Mouse (Mus musculus) gastrocnemius, adult 18-20 months (tissue): ENCODE data around the gene Tas2r143. TPM values are rescaled to one million over a fixed set of nuclear protein-coding genes. Genes with fewer than 3 reads are reported as not detected.

Source experiments
- DNase-seq: peaks from one replicate; pipeline ENCODE4 v3.0.0; 2021; ENCODE audit warnings: low spot score
- long read RNA-seq, 2 experiments: library from polyadenylated mRNA; stranded (forward); transcript quantifications; one replicate each; pipeline ENCODE4 v2.0.0; 2021
- total RNA-seq, 2 experiments: library from RNA; stranded (reverse); gene quantifications; 2 replicates each; pipeline ENCODE4 v1.2.3; 2021

Gene Tas2r143
- not detected for total RNA-seq
- long read RNA-seq, experiment 1, result 0 reads
- long read RNA-seq, experiment 2, result 0 reads

GRCm38 (mm10) chr6:42399938-42400337, at the start of gene Tas2r143:
Gene Tas2r143 (plus strand): TSS chr6:42400238.
- no peak for DNase-seq

GRCm38 (mm10) chr6:42350968-42351775, 48.9 kb upstream of the Tas2r143 start:
- DNase-seq, result no peak

GRCm38 (mm10) chr6:42351776-42352485, 48.1 kb upstream of the Tas2r143 start:
- DNase-seq, result no peak

- DNase-seq, result no peak
Observed at GRCm38 (mm10) chr6:42352486-42352846, 47.6 kb upstream of the Tas2r143 start.

- DNase-seq, result no peak
Observed at GRCm38 (mm10) chr6:42353180-42353579, 46.9 kb upstream of the Tas2r143 start.

GRCm38 (mm10) chr6:42354076-42355019, 45.7 kb upstream of the Tas2r143 start:
- peak; percentile 64 for DNase-seq

- no peak for DNase-seq
Observed at GRCm38 (mm10) chr6:42355366-42355765, 44.7 kb upstream of the Tas2r143 start.

- no peak for DNase-seq
Observed at GRCm38 (mm10) chr6:42355794-42356600, 44.0 kb upstream of the Tas2r143 start.

- DNase-seq, result no peak
Observed at GRCm38 (mm10) chr6:42356913-42357312, 43.1 kb upstream of the Tas2r143 start.

GRCm38 (mm10) chr6:42357901-42358300, 42.1 kb upstream of the Tas2r143 start:
- DNase-seq, result no peak

- DNase-seq, result no peak
Observed at GRCm38 (mm10) chr6:42358901-42359300, 41.1 kb upstream of the Tas2r143 start.

GRCm38 (mm10) chr6:42359364-42360147, 40.5 kb upstream of the Tas2r143 start:
- no peak for DNase-seq

GRCm38 (mm10) chr6:42360231-42360840, 39.7 kb upstream of the Tas2r143 start:
- no peak for DNase-seq

GRCm38 (mm10) chr6:42361041-42361895, 38.8 kb upstream of the Tas2r143 start:
- no peak for DNase-seq

GRCm38 (mm10) chr6:42362074-42362473, 38.0 kb upstream of the Tas2r143 start:
- DNase-seq, result no peak

- no peak for DNase-seq
Observed at GRCm38 (mm10) chr6:42362497-42362896, 37.5 kb upstream of the Tas2r143 start.

- no peak for DNase-seq
Observed at GRCm38 (mm10) chr6:42362974-42363373, 37.1 kb upstream of the Tas2r143 start.

GRCm38 (mm10) chr6:42364066-42364465, 36.0 kb upstream of the Tas2r143 start:
- DNase-seq, result no peak

- no peak for DNase-seq
Observed at GRCm38 (mm10) chr6:42364607-42365006, 35.4 kb upstream of the Tas2r143 start.
